Mouse (Mus musculus): Measurements from ENCODE around the gene Glrx. TPM values are rescaled to one million over a fixed set of nuclear protein-coding genes. Genes with fewer than 3 reads are reported as not detected.

Glrx gene
- total and polyA plus RNA-seq, 3 experiments: 9.2 to 20.2 TPM; not detected in 1

GRCm38 (mm10) chr13:75838506-75838905, 1.2 kb upstream of the Glrx start:
- no peaks in the 10 kb centered on the region for H3K9me3 ChIP-seq (replicated peaks; ENCODE audit: insufficient read depth, low read length)
- no peak overlapping the region for H3K4me3 ChIP-seq (ENCODE audit: control insufficient read depth in 1 of 2, insufficient read depth in 1 of 2, low read depth in 2 of 2, low read length in 2 of 2)
- H3K4me1 ChIP-seq (ENCODE audit: control insufficient read depth in 1 of 2, insufficient read depth in 2 of 2, low read length in 2 of 2): peaks cover 4 to 14% of the 10 kb centered on the region in 2 experiments
- peaks cover 0 to 8% of the 10 kb centered on the region in 2 experiments; a peak in 2 of 4 replicates for H3K36me3 ChIP-seq (ENCODE audit: control insufficient read depth in 1 of 2, insufficient read depth in 2 of 2, low read length in 2 of 2)
- H3K9ac ChIP-seq (ENCODE audit: control insufficient read depth, low read depth, low read length, poor library complexity, severe bottlenecking): no peak overlapping the region
- H3K27me3 ChIP-seq (ENCODE audit: control insufficient read depth in 1 of 2, insufficient read depth in 2 of 2, low read length in 2 of 2): no peaks in the 10 kb centered on the region
- no peaks in the 10 kb centered on the region; the same call in 1 of the 2 replicates for H3K79me2 ChIP-seq (ENCODE audit: control insufficient read depth, insufficient read depth, low read length, poor library complexity)
- DNase-seq (ENCODE audit: low read depth, low spot score): no peak
- no peak for TF ChIP-seq KAT2A (conservative IDR thresholded peaks at IDR 0.05; ENCODE audit: low read depth, low read length)
- no peak for TF ChIP-seq POLR2A (IDR thresholded peaks at IDR 0.05; ENCODE audit: control insufficient read depth in 1 of 2, insufficient read depth in 1 of 2, low read depth in 1 of 2, low read length in 2 of 2, poor library complexity in 1 of 2)
- TF ChIP-seq CHD2 (IDR thresholded peaks at IDR 0.05; ENCODE audit: low read length): no peak
- TF ChIP-seq ZMIZ1 (IDR thresholded peaks at IDR 0.05; ENCODE audit: low read depth, low read length): no peak
- no peak for TF ChIP-seq NRF1 (IDR thresholded peaks at IDR 0.05; ENCODE audit: insufficient read depth, low read depth, low read length, poor library complexity, severe bottlenecking)
- no peak for TF ChIP-seq RAD21 (IDR thresholded peaks at IDR 0.05; ENCODE audit: low read depth, low read length)
- TF ChIP-seq MYB (IDR thresholded peaks at IDR 0.05; ENCODE audit: low read depth, low read length): no peak
- no peak for TF ChIP-seq HCFC1 (IDR thresholded peaks at IDR 0.05; ENCODE audit: low read depth, low read length)
- no peak for TF ChIP-seq ETS1 (IDR thresholded peaks at IDR 0.05; ENCODE audit: low read depth, low read length)
- no peak for TF ChIP-seq ZC3H11A (IDR thresholded peaks at IDR 0.05; ENCODE audit: low read depth, low read length)
- TF ChIP-seq GABPA (IDR thresholded peaks at IDR 0.05; ENCODE audit: low read depth, low read length): no peak
- no peak for TF ChIP-seq SIN3A (IDR thresholded peaks at IDR 0.05; ENCODE audit: low read length)
- TF ChIP-seq SMC3 (IDR thresholded peaks at IDR 0.05; ENCODE audit: low read depth, low read length): no peak
- TF ChIP-seq EP300 (IDR thresholded peaks at IDR 0.05; ENCODE audit: low read depth in 1 of 2, low read length in 2 of 2): no peak
- TF ChIP-seq ELF1 (IDR thresholded peaks at IDR 0.05; ENCODE audit: low read depth, low read length): no peak
- TF ChIP-seq TAL1 (IDR thresholded peaks at IDR 0.05; ENCODE audit: low read length): no peak
- no peak for TF ChIP-seq MAZ (IDR thresholded peaks at IDR 0.05; ENCODE audit: low read depth, low read length)
- no peak for TF ChIP-seq MEF2A (IDR thresholded peaks at IDR 0.05; ENCODE audit: extremely low read depth, insufficient replicate concordance, low read depth, low read length, poor library complexity, severe bottlenecking)
- no peak for TF ChIP-seq UBTF (IDR thresholded peaks at IDR 0.05; ENCODE audit: borderline replicate concordance, insufficient read depth, low read depth, low read length)
- no peak for TF ChIP-seq GATA1 (IDR thresholded peaks at IDR 0.05; ENCODE audit: low read depth, low read length)
- no peak overlapping the region for H3K27ac ChIP-seq (ENCODE audit: control insufficient read depth, low read depth, low read length)

GRCm38 (mm10) chr13:75840752-75841285, 1.2 kb downstream of the Glrx start:
- H3K27me3 ChIP-seq (ENCODE audit: control insufficient read depth in 1 of 2, insufficient read depth in 2 of 2, low read length in 2 of 2): no peaks in the 10 kb centered on the region
- H3K36me3 ChIP-seq (ENCODE audit: control insufficient read depth in 1 of 2, insufficient read depth in 2 of 2, low read length in 2 of 2): peaks cover 0 to 25% of the 10 kb centered on the region in 2 experiments; a peak in 2 of 4 replicates
- H3K4me1 ChIP-seq (ENCODE audit: control insufficient read depth in 1 of 2, insufficient read depth in 2 of 2, low read length in 2 of 2): peaks cover 11 to 30% of the 10 kb centered on the region in 2 experiments
- peak overlapping the region; percentile 64 to 80 for H3K4me3 ChIP-seq (ENCODE audit: control insufficient read depth in 1 of 2, insufficient read depth in 1 of 2, low read depth in 2 of 2, low read length in 2 of 2)
- H3K27ac ChIP-seq (ENCODE audit: control insufficient read depth, low read depth, low read length): no peak overlapping the region
- no peak for TF ChIP-seq KAT2A (conservative IDR thresholded peaks at IDR 0.05; ENCODE audit: low read depth, low read length)
- no peak for TF ChIP-seq SIN3A (IDR thresholded peaks at IDR 0.05; ENCODE audit: low read length)
- TF ChIP-seq ZNF384 (IDR thresholded peaks at IDR 0.05; ENCODE audit: low read depth, low read length): no peak
- TF ChIP-seq RAD21 (IDR thresholded peaks at IDR 0.05; ENCODE audit: low read depth, low read length): no peak
- TF ChIP-seq USF2 (IDR thresholded peaks at IDR 0.05; ENCODE audit: borderline replicate concordance in 1 of 2, insufficient read depth in 1 of 2, low read depth in 1 of 2, low read length in 2 of 2): no peak
- no peak for TF ChIP-seq ZMIZ1 (IDR thresholded peaks at IDR 0.05; ENCODE audit: low read depth, low read length)
- TF ChIP-seq TAL1 (IDR thresholded peaks at IDR 0.05; ENCODE audit: low read length): no peak
- no peak for TF ChIP-seq CHD2 (IDR thresholded peaks at IDR 0.05; ENCODE audit: low read length)
- TF ChIP-seq MAX (IDR thresholded peaks at IDR 0.05; ENCODE audit: low read length): no peak
- no peak for TF ChIP-seq TBP (IDR thresholded peaks at IDR 0.05; ENCODE audit: low read depth, low read length)
- no peak for TF ChIP-seq GABPA (IDR thresholded peaks at IDR 0.05; ENCODE audit: low read depth, low read length)
- H3K79me2 ChIP-seq (ENCODE audit: control insufficient read depth, insufficient read depth, low read length, poor library complexity): no peaks in the 10 kb centered on the region; the same call in 1 of the 2 replicates
- H3K9ac ChIP-seq (ENCODE audit: control insufficient read depth, low read depth, low read length, poor library complexity, severe bottlenecking): peak overlapping the region; percentile 49
- no peaks in the 10 kb centered on the region for H3K9me3 ChIP-seq (replicated peaks; ENCODE audit: insufficient read depth, low read length)
- DNase-seq (ENCODE audit: low read depth, low spot score): peak; percentile 38

All from MEL (cell line).